Mouse (Mus musculus): ENCODE measurements around the gene Ugt1a7c.
A peak's percentile ranks its signal among the peaks of the same experiment; 100 is the strongest.
"Not testable (repeated sequence)": the region's sequence is repeated elsewhere in the genome, so short reads cannot be mapped to it uniquely, and the experiment has no call there.

The Ugt1a7c gene

DNA sequence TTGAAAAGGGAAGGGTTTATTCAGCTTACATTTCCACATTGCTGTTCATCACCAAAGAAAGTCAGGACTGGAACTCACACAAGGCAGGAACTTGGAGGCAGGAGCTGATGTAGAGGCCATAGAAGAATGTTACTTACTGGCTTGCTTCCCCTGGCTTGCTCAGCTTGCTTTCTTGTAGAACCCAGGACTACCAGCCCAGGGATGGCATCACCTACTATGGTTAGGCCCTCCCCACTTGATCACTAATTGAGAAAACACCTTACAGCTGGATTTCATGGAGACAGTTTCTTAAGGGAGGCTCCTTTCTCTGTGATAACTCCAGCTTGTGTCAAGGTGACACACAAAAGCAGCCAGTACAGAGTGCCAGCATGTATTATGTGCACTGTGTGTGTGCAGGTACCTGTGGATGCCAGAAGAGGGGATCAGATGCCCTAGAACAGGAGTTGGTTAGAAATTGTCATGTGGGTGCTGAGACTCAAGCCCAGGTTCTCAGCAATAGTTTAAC lies 128.2 kb downstream of the Ugt1a7c start:
- peak in 1 of 2 experiments; percentile 2 for DNase-seq (ENCODE audit: low spot score in 2 of 2)

DNA sequence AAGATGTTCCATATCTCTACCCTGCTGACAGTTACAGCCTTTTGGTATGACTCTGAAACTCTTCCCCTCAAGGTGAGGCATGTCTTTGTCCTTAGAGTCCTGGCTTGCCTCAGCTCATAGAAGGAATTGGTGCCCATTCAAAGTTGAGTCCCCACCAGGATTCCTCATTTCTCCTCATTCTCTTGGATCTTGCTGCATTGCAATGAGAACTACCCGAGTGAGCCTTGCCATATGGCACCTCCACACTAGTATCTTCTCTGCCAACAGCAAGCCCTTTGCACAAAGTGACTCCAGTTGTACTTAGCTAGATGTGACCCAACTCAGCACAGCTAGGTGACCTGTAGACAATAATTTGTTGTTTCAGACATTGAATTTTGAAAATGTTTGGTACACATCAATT lies 128.7 kb downstream of the Ugt1a7c start:
- DNase-seq (ENCODE audit: low spot score in 2 of 2) = peak in 1 of 2 experiments; percentile 2

DNA sequence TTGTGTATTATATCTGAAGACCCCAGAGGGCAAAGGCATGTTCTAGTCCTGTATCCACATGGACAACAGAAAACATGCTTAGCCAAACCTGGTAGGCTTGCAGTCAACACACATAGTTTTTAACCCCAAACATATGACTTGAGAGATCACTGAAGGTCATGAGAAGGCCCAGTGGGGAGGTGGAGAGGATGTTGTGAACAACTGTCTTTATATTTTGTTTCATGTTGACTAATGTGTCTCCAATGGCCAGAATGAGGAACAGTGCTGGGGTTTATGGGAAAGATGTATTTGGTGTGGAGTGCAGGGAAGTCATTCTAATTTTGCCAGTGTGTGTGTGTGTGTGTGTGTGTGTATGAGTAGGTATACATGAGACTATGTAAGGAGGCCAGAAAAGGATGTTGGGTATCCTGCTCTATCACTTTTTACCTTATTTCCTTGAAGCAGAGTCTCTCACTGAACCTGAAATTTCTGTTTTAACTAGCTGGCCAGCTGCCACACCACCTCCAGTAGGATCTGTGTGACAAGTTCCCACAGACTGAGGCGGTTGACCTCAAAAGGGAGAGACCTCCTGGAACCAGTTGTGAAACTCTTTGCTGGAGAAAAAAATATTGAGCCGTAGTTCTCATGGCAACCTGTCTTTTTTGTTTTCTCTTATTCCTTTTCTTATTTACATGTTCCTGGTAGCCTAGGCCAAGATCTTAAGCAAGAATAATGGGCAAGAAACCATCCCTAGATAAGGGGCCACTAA lies 129.3 kb downstream of the Ugt1a7c start:
- peak in 1 of 2 experiments; percentile 1 for DNase-seq (ENCODE audit: low spot score in 2 of 2)

DNA sequence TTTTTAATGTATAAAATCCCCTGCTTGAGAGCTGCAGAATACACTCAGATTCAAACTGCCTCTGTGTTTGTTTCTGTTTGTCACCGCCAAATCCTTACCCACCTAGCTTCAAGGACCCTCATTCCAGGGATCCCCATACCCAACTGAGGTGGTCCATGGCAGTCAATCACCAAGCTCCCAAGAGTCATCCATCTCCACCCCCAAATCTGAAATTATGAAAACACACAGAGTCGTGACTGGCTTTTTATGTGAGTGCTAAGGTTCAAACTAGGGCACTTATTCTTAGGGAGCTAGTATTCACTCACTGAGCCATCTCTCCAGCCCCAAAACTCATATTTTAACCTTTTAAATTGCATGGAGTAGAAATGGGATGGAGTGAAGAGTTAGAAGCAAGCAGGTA lies 130.4 kb downstream of the Ugt1a7c start:
- DNase-seq (ENCODE audit: low spot score in 2 of 2) = not testable (repeated sequence)

DNA sequence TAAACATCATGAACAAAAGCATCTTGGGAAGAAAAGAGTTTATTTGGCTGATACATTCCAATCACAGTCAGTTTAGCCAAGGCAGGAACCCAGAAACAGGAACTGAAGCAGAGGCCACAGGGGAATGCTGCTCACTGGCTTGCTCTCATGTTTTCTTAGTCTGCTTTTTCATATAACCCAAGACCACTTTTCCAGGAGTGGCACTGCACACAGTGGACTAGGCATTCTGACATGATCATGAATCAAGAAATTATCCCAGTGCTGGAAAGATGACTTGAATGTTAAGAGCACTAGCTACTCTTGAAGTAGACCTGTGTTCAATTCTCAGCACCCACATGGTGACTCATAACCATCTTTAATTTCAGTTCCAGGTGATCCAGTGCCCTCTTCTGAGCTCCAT lies 130.9 kb downstream of the Ugt1a7c start:
- DNase-seq (ENCODE audit: low spot score in 2 of 2) = peak in 1 of 2 experiments; percentile 1

DNA sequence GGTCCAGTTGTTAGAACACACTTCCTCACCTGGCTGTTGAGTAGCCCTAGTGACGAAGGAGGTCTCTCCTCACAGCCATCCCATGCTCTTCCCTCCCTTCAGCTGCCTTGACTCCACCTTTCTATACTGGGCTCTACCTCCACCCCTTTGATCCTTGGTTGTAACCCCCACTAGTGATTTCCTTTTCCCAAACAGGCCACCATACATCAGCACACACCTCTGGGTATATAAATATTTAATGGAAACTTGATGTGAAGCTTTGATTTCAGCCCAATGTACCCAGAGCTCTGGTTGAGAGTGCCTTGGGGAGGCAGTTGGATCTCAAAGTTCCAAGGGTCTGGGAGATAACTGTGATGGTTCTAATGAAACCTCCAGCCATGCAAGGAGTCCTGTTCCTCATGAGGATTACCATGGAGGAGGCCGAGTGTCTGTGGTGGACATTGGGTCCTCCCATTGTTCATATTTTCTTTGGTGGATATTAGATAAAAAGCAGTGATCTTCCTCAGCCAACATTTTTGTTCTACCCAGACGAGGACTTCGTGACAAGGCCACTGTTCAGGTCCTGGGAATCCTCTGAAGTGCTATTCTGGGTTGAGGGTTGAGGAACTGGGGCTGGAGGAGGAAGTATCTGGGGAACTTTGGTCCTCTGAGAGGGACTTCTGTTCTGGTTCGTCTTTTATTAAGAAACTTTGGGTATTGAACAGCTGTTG lies 132.0 kb downstream of the Ugt1a7c start, which contains the start of gene Mroh2a:
Mroh2a (plus strand) TSS at position 317 of the 710 bp plus-strand sequence.
- DNase-seq (ENCODE audit: low spot score in 2 of 2) = no peak

DNA sequence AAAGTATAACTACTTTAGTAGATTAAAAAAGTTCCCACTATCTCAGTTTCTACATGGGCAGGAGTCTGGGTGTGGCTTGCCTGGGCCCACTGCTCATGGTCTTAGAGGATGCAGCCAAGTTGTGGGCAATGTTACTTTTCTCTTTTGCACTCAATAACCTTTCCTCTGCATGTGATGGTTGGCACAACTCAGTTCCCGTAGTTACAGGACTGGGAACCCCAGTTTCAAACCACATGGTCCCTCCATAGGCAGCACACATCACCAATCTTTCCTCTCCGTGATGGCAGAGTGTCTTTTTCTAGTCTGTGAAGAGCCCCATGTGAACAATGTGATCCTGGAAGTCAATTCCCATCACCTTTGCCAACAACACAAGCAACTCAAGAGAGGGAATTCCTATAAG lies 132.6 kb downstream of the Ugt1a7c start:
- no peak for DNase-seq (ENCODE audit: low spot score in 2 of 2)

DNA sequence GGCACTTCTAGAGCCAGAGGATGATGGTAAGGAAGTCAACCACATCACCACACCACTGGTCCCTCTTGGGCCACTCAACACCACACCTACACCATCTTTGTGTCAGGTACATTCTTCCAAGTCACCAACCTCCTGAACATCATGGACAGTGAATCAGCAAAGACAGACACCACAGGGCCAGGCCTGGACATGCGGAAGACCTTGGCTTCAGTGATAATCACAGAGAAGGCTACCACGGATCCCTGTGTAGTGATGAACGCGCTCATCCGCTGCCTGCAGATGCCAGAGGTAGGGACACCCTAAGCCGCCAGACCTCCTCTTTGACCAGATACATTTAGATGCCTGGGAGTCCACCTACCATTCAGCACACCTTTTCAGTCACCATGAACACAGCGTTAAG lies 133.3 kb downstream of the Ugt1a7c start:
- DNase-seq (ENCODE audit: low spot score in 2 of 2) = no peak

DNA sequence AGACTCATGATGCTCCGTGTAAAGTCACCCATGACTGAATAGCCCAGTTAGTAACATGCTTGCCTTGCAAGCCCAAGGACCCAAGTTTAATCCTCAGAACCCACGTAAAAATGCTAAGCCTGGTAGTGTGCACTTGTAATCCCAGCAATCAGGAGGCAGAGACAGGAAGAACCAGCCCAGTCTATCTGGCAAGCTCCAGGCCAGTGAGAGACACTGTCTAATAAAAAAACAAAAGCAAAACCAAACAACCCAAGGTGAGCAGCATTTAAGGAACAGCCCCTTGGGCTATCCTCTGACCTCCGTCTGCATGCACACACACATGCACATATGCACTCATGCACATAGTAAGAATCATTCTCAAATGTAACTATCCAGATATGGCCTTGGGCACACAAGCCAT lies 134.7 kb downstream of the Ugt1a7c start:
- DNase-seq (ENCODE audit: low spot score in 2 of 2) = no peak

DNA sequence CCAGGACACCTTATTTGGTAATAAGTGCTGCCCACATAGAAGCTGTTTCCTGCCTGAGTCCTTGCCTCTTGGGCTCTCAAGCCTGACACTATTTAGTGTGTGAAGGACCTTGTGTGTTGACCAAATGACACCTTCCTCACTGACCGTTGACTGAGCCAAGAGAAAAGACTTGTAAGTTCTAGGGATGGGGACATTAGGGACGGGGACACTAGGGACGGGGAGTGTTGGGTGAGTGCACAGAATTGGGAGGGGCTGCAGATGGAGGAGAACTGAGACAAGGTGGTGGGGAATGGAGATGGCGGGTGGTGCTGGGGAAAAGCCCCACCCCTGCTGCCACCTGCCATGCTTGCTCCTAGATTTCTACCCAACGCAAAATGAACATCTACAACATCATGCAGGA lies 135.1 kb downstream of the Ugt1a7c start:
- no peak for DNase-seq (ENCODE audit: low spot score in 2 of 2)

DNA sequence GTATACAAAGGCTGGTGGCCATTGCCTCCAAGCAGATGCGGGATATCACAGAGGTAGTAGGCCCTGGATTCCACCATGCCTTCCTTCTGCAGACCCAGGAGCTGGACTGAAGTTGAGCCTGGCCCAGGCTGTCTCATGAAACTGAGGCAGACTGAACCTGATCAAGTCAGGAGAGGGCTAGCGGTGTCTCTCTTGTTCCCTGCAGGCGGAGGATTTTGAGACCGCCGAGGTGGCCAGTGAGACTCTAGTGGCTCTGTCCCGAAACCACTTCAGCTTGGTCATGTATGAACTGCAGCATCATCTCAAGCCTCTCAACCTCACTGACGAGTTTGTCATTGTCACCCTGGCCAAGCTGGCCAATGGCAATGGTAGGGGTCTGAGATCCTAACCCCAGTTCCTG lies 135.6 kb downstream of the Ugt1a7c start:
- DNase-seq (ENCODE audit: low spot score in 2 of 2) = no peak

DNA sequence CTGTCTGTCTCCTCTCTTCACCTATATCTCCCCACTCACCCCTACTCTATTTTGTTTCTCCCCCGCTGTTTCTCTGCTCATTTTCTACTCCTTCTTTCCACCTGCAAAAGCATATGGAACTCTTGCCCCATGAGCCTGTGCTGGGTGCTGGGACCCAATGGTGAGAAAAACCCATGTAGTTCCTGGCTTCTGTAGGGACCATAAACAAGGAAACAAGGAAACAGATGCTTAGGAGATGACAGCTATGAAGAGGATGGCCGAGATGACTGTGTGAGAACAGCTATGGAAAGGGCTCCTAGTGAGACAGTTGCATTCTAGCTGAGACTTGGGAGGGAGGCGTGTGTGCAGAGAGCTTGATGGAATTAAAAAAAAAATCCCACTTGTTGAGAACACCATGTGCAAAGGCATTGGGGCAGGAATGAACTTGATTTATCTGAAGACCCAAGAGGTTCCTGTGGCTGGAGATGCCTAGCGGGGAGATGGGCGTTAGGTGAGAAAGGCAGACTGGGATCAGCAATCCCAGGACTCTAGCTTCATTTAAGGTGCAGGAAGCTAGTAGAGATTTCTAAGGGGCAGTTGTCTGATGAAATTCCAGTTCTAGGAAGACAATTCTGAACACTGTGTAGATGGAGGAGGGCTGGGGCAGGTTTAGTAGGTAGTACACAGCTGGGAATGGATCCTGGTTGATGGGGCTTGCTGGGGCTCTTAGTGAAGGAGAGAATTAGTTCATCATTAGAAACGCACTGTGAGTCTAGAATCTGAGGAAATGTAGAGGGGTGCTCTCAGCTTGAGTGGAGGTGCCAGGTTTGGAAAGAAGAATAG lies 136.3 kb downstream of the Ugt1a7c start:
- no peak for DNase-seq (ENCODE audit: low spot score in 2 of 2)

DNA sequence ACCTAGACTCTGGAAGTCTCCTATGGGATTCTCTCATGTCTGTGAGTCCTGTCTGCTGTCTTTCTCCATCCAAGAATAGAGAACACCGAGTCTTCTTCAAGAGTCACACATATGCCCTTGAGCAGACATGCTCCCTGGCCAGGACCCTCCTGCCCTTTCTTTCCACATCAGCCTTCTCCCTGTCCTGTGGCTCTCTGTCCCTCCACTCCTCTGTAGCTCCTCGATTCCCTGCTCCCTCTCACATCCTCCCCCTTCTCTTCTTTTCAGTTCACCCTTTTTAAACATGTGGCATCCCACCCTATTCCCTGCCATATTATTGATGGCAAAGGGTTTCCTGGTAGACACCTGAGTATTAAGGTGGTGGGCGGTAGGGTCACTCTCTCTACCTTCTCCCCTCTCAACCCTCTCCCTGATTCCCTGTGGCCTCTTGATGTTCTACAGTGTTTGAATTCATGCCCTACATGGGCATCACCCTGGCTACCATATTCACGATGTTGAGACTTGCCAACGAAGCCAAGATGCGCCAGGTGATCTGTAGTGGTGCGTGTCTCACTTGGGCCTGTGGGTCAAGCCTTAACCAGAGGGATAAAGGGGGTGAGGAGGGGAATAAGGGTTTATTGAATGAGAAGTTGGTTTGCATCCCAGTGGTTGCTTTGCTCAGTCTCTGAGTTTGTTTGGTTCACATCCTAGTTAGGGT lies 137.1 kb downstream of the Ugt1a7c start:
- DNase-seq (ENCODE audit: low spot score in 2 of 2) = no peak

DNA sequence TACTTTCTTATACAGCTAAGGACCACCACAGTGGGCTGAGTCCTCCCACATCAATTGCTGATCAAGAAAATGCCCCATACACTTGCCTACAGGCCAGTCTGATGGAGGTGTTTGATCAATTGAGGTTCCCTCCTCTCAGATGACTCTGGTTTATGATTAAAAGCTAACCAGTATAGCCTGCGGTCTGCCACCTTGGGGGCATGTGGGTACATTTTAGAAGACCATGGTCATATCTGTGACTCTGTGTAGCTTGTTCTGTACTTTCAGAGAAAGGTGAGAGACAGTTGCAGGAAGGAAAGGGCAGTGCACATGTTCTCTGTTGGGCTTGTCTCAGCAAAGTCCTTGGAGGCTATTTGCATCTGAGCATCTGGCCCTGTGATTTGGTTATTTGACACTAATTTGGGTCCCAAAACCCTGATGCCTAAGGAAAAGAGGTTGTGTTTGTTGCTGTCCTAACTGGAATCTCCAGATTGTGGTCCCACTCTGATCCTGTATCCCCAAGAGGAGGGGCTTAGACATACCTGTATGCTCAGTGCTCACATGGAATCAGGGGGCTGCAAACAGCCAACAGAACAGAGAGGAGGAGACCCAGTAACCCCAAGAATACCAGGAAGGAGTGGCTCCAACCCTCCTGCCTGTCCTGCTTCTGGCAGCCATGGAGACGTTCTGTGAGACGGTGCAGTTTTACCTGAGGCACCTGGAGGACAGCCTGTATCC lies 138.0 kb downstream of the Ugt1a7c start:
- no peak for DNase-seq (ENCODE audit: low spot score in 2 of 2)

DNA sequence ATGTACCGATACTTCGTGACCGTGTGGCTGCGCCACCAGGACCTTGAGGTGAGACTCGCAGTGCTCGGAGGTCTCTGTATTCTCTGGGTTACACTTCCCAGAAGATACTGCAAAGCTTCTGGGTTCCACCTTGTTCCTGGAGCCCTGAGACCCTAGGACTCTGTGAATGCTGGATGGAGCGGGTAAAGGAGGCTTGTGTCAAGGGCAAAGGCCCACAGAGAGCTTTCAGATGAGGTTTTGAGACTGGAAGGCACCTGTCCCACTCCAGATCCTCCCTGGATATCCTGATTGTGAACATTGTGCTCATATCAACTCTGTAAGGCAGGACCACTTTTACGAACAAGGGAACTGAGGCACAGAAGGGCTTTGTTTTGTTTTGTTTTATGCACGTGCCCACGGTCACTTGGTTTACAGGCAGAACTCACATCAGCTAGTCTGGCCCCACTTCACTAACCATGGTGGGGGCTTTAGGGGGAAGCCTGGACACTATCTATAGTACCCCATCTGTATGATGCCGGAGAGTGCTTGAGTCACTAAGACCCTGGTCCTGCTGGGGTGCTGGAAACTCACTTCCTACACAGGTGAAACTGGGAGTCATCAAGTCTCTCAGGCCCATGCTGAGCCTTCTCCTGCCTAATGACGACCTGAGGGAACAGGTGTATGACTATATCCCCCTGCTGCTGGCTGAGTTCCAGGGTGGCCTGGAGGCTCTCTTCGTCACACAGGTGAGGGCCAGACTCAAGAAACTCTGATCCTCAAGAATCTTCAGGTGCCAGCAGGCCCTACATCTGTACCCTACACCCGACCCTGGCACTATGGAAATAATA lies 138.8 kb downstream of the Ugt1a7c start:
- no peak for DNase-seq (ENCODE audit: low spot score in 2 of 2)

DNA sequence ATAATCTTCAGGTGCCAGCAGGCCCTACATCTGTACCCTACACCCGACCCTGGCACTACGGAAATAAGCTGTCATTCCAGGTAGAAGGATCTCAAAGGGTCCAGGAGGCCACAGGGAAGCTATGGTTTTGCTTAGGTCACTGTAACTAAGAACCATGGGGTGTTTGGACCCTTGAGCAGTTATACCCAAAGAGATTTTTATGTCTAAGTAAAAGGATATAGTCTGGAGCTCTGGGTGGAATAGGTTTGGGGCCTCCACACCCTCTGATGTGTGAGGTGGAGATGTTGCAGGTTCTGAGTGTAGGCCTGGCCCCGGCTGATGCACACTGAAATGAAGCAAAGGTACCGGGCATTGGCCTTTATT lies 139.4 kb downstream of the Ugt1a7c start:
- no peak for DNase-seq (ENCODE audit: low spot score in 2 of 2)

DNA sequence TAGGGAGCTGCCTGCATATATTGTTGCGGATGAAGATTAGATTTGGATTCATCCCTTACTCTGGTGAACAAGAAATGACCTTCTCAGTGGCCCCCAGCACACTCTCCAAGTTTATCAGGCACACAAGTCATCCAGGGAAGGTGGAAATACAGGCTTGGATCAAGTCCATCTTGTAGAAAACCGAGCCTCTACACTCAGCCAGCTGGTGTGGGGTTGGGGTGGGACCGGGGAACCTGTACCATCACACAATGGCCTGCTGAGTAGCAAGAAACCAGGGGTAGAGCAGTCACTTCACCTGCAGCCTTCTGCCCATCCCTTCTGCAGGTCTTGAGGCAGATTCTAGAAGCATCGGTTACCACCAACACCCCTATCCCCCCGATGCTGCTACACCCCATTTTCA lies 139.8 kb downstream of the Ugt1a7c start:
- DNase-seq (ENCODE audit: low spot score in 2 of 2) = no peak

DNA sequence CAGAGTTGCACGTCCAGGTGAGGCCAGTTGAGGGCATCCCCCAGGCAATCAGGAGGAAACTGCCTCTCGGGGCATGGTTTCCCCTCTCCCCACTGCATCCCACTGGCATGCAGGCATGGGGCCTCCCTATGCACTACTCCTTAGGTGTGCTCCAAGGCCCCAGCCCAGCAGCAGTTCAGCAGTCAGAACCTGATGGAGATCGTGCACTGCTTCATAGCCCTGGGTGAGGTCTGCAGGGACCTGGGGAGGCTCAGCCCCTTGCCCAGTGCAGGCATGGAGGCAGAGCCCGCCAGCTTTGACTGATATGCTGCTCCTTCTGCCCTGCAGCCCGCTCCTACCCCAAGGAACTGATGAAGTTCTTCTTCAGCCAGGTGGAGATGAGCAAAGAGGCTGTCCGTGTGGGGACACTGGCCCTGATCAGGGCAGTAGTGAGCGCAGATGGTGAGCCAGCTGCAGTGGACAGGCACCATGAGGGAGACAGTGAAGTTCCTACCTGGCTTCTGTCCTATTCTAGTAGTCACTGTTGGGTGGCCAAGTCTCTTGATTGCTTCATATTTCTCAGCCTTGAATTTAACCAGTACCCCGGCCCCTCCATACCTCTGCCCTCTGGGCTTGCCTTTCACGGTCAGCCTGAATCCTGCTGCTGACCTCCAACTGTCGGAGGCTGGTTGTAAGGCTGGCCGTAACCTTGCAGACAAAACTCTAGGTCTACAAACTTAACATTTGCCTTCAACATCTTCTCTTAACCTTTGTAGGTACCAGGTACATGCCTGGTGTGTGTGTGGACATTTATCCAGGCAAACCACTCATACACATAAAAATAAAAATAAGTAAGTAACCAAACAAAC lies 140.4 kb downstream of the Ugt1a7c start:
- DNase-seq (ENCODE audit: low spot score in 2 of 2) = no peak

DNA sequence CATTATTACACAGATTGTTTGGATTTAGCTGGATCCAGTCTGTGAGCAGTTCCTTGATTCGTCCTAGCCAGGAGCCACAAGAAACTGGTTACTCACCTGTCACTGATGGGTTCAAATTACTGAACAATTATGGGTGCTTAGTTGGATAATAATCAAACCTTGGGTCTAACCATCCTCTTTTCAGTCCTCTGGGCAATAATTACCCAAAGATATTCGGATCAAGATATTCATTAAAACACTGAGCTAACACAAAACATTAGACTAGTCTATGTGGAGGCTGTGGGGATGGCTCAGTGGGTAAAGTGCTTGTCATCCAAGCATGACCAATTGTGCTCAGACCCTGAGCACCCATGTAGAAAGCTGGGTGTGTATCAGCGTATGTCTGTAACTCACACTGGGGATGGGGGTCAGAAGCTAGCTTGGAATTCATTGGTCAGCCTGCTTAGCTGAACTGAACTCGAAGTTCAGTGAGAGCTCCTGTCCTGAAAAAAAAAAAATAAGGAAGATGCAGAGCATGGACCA lies 141.1 kb downstream of the Ugt1a7c start:
- no peak for DNase-seq (ENCODE audit: low spot score in 2 of 2)
